Mouse (Mus musculus): ENCODE data around the gene Npffr2. TPM values are rescaled to one million over a fixed set of nuclear protein-coding genes. Genes with fewer than 3 reads are reported as not detected.

Npffr2 gene
- 0.12 TPM in 1 of 2 replicates, not detected in the other for polyA plus RNA-seq (2021; fragmentation: Nextera tagmentation)
- long read RNA-seq, experiment 1, partial matches to known transcripts, result 0 of 2 reads
- long read RNA-seq, experiment 1, other reads (novel, unspliced or antisense), result 2 of 2 reads
- long read RNA-seq, experiment 2, result 0 reads

GRCm38 (mm10) chr5:89526878-89527578, at the start of gene Npffr2:
Gene Npffr2 (plus strand): TSS chr5:89527429.

Other genes starting within 250 kb of the Npffr2 start
- gene Gc, start 69.5 kb upstream of the Npffr2 start, polyA plus RNA-seq (2021; fragmentation: Nextera tagmentation), result not detected in 2 replicates

Measured in left cerebral cortex, adult 6 months (tissue).